Mouse (Mus musculus) forebrain, embryonic 14.5 days (tissue): ENCODE data around the gene Otop1. TPM values are rescaled to one million over a fixed set of nuclear protein-coding genes. Genes with fewer than 3 reads are reported as not detected.

ENCODE experiments used
- polyA plus RNA-seq: library from polyadenylated mRNA; unstranded; fragments of >200 nt; fragmentation: Nextera tagmentation; extraction: Ambion mirVana; gene quantifications from 2 replicates; pipeline ENCODE4 v1.2.1, GENCODE M21; 2014

Gene Otop1
- polyA plus RNA-seq, 1 experiment from 2014 or later: not detected

Other genes starting within 250 kb of the Otop1 start
- gene Stx18, start 237.2 kb upstream of the Otop1 start, polyA plus RNA-seq: 39.6 and 45.0 TPM in 2 replicates
- 351 and 354 TPM in 2 replicates for gene Nsg1, start 116.1 kb upstream of the Otop1 start, polyA plus RNA-seq
- 15.9 and 19.6 TPM in 2 replicates for gene Zbtb49, start 55.5 kb upstream of the Otop1 start, polyA plus RNA-seq
- gene Lyar, start 55.5 kb upstream of the Otop1 start, polyA plus RNA-seq: 42.9 and 48.3 TPM in 2 replicates
- gene Tmem128, start 15.8 kb upstream of the Otop1 start, polyA plus RNA-seq: 108 and 109 TPM in 2 replicates
- 0.14 and 0.17 TPM in 2 replicates for gene Drd5, start 43.4 kb downstream of the Otop1 start, polyA plus RNA-seq
- gene Slc2a9, start 227.2 kb downstream of the Otop1 start, polyA plus RNA-seq: 0.48 and 0.62 TPM in 2 replicates